Mouse (Mus musculus): ENCODE measurements around the gene Epsti1. TPM values are rescaled to one million over a fixed set of nuclear protein-coding genes. Genes with fewer than 3 reads are reported as not detected.

Epsti1 gene
- total RNA-seq (2015) (78.9 and 93.9 TPM in 2 replicates), total RNA-seq (2017) (204 and 218 TPM in 2 replicates)

GRCm38 (mm10) chr14:77904171-77904762, at the start of gene Epsti1:
Gene Epsti1, plus strand, starts transcription at chr14:77904239.
- peak; percentile 90 for ATAC-seq (ENCODE audit: poor library complexity, severe bottlenecking)

- no peak for ATAC-seq (ENCODE audit: poor library complexity, severe bottlenecking)
Observed at GRCm38 (mm10) chr14:77859894-77860293, 44.1 kb upstream of the Epsti1 start.

DNA sequence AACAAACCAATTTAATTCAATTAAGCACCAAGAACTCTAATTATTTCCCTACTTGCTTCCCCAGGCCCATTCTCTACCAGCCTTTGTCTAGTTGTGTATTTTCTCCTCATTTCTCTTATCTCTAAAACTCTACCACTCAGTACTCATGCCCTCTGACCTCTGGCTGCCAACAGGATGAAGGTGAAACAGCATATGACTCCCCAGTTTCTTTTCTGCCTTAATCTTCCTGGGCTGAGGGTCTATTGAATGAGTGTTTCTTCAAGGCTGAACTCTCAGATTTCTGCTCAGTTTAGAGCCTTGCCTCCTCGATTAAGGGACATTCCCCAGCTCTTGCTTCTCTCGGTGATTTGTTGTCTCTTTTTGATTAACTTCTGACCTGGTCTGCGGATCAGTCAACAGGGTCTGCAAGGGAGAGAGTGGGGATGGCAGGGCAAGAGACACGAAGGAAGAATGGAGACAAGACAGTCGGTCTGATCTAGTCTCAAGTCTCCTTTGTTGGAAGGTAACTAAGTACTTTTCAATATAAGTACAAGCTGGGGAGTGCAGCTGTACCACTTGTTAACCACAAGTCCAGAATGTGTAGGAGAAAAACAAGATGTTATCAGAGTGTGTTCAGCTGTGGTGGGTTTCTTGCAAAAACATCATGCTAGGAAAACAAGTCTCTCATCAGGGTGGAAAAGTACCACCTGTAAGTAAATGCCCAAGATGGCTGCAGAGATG, 43.0 kb upstream of the Epsti1 start:
- no peak for ATAC-seq (ENCODE audit: poor library complexity, severe bottlenecking)

DNA sequence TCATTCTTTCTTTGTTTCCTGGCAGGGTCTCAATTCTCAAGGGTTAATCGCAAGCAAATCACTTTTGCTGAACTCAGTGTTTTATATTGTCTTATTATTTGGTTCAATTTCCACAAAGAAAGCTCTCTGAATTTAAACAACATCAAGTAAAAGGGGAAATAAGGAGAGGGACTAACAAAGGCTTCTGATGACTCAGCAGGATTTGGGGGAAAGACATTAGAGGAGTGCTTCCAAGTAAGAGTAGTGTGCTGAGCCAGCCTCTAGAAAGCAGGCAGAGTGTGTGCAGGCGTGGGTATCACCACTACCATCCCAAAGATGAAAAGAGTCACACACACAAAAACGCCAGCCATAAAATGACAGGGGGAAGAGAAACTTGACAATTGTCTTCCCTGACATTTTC, 40.0 kb upstream of the Epsti1 start:
- ATAC-seq (ENCODE audit: poor library complexity, severe bottlenecking), result peak; percentile 70

DNA sequence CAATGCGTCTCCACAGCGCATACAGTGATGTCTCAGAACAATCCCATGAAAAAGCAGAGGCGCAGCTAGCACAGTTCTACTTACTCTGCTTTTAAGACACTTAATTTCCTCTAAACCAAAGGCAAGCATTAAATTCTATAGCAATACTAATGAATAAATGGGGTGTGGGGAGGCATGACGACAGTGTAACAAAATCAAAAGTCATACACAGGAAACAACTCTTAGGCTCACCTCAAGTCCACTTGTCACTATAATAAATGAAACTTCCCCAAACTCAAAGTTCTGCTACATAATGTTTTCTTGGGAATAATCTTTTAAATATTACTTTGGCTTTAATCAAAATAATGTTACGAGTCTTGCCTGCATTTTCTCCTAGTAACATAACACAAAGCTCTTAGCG, 39.5 kb upstream of the Epsti1 start:
- ATAC-seq (ENCODE audit: poor library complexity, severe bottlenecking), result peak; percentile 23; the same call in 1 of the 2 replicates

DNA sequence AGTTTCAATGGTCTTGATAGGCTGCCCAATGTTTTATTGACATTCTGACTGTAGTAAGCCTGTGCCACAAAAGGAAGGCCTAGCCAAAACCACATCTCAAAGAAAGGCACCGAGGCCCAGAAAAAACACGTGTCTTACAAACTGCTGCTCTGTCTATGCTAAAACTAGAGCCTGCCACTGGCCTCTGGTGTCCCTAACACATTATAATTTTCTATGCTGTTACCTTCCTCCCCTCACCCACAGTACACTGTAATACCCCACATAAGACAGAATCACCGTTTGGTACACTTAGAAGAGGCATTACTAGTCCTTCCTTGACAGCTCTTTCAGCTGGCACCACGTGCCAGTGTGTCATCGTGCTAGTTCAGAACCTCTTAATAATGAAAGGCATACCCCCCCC, 36.4 kb upstream of the Epsti1 start:
- no peak for ATAC-seq (ENCODE audit: poor library complexity, severe bottlenecking)

DNA sequence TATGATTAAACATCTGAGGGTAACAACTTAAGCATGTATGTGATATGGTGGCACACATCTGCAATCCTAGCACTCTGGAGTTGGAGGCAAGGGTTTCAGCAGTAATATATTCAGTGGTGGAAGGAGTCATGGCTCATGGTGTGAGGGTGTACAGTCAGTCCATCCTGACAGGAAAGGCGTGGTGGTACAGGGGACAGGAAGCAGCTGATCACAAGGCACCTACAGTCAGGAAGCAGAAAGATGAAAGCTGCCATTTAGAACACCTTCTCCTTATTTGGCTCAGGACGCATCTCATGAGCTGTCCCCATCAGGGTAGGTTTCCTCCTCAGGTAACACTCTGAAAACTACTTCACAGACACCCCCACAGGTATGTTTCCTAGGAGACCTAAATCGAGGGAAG, 33.1 kb upstream of the Epsti1 start:
- ATAC-seq (ENCODE audit: poor library complexity, severe bottlenecking), result peak; percentile 22

- ATAC-seq (ENCODE audit: poor library complexity, severe bottlenecking), result peak; percentile 50
Observed at GRCm38 (mm10) chr14:77871380-77871975, 32.6 kb upstream of the Epsti1 start.

GRCm38 (mm10) chr14:77874304-77875241, 29.5 kb upstream of the Epsti1 start, which contains the start of gene Dnajc15:
Gene Dnajc15, minus strand, starts transcription at chr14:77875125.
- ATAC-seq (ENCODE audit: poor library complexity, severe bottlenecking), result peak; percentile 84

GRCm38 (mm10) chr14:77876199-77876598, 27.8 kb upstream of the Epsti1 start:
- no peak for ATAC-seq (ENCODE audit: poor library complexity, severe bottlenecking)

DNA sequence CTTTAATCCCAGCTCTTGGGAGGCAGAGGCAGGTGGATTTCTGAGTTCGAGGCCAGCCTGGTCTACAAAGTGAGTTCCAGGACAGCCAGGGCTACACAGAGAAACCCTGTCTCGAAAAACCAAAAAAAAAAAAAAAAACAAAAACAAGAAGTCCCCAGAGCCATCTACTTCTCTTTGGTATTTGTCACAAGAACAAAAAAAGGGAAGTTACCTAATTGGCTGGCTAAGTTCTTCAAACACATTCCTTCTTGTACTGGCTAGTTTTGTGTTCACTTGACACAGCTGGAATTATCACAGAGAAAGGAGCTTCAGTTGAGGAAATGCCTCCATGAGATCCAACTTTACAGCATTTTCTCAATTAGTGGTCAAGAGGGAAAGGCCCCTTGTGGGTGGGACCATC, 26.2 kb upstream of the Epsti1 start:
- peak; percentile 83 for ATAC-seq (ENCODE audit: poor library complexity, severe bottlenecking)

DNA sequence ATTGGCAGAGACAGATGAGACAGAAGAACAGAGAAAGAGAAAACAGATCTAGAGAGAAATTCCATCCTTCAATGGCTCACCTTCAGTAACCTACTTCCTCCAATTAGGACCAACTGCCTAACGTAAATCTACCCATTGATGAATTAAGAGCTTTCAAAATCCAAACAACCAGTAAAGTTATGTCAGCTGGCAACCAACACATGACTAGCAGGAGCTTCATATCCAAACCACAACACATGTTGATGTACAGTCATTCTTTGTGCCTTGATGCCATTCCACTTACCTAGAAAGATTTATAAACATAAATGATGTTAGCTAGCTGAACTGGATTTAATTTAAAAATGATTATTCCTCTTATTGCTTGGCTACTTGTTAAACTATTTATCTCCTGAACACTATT, 22.0 kb upstream of the Epsti1 start:
- ATAC-seq (ENCODE audit: poor library complexity, severe bottlenecking), result no peak

DNA sequence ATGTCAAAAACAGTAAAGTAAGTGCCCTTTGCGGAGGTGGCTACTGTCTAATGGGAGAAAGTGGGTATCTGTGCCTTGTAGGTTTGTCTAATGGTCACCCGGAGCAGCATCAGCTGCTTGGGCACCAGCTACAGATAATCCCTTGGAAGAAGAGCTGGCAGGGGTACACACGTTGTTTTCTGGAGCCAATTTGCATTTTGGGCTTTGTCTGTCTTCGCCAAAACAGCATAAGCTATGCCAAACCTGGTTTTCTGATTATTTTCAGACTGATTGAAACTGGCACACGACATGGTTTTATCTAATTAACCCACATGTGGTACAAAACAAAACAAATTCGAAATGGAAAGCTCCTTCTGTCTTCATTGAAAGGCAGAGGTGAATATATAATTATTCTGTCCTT, 21.4 kb upstream of the Epsti1 start:
- no peak for ATAC-seq (ENCODE audit: poor library complexity, severe bottlenecking)

- ATAC-seq (ENCODE audit: poor library complexity, severe bottlenecking), result no peak
Observed at GRCm38 (mm10) chr14:77886376-77886775, 17.7 kb upstream of the Epsti1 start.

GRCm38 (mm10) chr14:77886941-77887340, 17.1 kb upstream of the Epsti1 start:
- peak; percentile 92 for ATAC-seq (ENCODE audit: poor library complexity, severe bottlenecking)

- peak; percentile 39; the same call in 1 of the 2 replicates for ATAC-seq (ENCODE audit: poor library complexity, severe bottlenecking)
Observed at GRCm38 (mm10) chr14:77889911-77890310, 14.1 kb upstream of the Epsti1 start.

DNA sequence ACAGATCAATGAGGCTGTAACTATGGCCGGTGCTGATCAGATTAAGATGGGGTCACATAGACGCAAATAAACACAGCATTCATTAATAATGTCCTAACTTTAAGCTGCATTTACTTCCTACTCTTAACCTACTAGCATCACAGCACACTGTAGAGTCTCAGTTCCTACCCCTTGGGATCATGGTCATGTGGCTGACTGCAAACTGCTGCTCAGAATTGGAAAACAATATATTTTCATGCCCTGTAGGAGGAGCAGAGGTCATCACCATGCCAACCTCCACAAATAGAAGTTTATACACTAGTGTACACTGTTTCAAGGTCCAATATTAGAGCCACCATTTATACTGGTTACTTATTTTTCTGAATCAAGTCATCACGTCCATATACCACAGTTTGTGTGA, 8.1 kb upstream of the Epsti1 start:
- ATAC-seq (ENCODE audit: poor library complexity, severe bottlenecking), result no peak

DNA sequence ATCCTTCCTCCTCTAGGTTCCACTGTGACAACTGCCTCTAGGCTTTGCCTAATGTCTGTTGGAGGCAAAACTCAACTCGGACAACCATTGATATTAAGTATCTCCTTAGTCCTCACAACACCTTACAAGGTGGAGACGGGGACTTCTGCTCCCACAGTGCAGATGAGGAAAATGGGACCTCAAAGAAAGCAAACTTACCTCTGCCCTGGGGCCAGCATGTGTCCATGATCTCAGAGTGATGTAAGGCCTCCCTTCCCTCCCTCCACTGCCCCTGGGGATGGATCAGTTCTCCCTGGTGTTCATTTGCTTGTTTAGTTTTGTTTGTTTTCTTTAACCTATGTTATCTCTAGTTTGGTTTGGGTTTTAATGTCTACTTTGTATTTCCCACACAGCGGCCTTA, 1.5 kb upstream of the Epsti1 start:
- ATAC-seq (ENCODE audit: poor library complexity, severe bottlenecking), result no peak

DNA sequence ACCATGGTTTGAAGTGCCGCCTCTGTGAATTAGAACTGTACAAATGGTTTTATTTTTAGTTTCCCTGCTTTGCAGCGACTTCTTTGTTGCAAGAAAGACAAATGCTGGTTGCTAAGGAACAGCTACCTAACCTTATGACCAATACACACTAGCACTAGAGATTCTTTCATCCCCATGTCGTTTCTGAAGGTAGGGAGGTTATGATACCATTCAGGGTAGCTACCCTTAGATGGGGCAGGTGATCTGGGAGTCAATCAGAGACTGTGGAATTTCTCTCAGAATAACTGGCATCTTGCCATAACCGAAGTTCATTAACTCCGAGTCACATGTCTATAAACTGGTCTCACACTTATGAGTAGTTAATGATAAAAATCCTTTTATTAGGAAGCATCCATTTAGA, 1.4 kb downstream of the Epsti1 start:
- no peak for ATAC-seq (ENCODE audit: poor library complexity, severe bottlenecking)

DNA sequence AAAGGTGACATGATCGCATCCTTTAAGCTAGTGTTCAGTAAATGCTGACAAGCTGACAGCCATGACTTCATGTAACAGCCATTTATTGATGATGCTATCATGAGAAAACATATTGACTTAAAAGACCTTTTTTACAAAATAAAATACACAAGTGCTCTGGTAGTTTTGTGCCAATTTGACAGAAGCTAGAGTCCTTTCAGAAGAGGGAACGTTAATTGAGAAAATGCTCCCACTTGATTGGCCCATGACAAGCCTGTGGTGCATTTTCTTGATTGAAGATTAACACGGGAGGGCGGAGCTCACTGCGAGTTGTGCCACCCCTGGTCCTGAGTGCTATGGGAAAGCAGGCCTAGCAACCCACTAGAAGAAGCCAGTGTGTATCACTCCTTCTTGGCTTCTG, 2.5 kb downstream of the Epsti1 start:
- ATAC-seq (ENCODE audit: poor library complexity, severe bottlenecking), result no peak

- no peak for ATAC-seq (ENCODE audit: poor library complexity, severe bottlenecking)
Observed at GRCm38 (mm10) chr14:77915776-77916175, 11.7 kb downstream of the Epsti1 start.

Measured in megakaryocyte, adult 5-6 weeks (primary cell).